Mouse (Mus musculus): ENCODE measurements around the gene Ppy. TPM values are rescaled to one million over a fixed set of nuclear protein-coding genes. Genes with fewer than 3 reads are reported as not detected.

Ppy gene
- total and polyA plus RNA-seq, 3 experiments = not detected

DNA sequence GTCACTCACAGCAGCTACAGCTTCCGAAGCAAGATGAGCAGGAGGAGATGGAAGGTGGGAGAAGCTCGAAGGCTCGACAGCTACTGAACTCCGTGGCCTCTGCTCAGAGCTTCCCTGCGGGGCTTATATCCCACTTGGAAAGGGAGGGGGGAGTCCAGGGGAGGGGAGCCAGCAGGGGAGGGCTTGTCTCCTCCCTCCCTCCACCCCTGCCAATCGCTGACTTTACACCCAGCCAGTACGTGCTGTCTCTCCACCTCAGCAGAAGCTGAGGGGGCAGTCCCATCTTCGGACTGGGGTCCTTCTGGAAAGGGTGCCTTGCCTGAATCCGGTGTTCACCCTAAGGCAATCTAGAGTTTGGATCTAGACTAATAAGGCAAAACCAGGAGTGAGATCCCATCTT lies 6.6 kb upstream of the Ppy start, which contains the start of gene Pyy:
Gene Pyy (minus strand): TSS at position 101 of the 400 bp plus-strand sequence.
- Histone ChIP-seq H3K9ac (ENCODE audit: control insufficient read depth, low read depth, low read length, poor library complexity, severe bottlenecking) (no peak within 1 kb of the TSS), H3K4me1 (ENCODE audit: control insufficient read depth in 1 of 2, insufficient read depth in 2 of 2, low read length in 2 of 2) (peaks cover 2 to 10% of the 10 kb centered on the region in 2 experiments), H3K27me3 (ENCODE audit: control insufficient read depth in 1 of 2, insufficient read depth in 2 of 2, low read length in 2 of 2) (peaks cover 2 to 3% of the 10 kb centered on the region in 2 experiments; a peak in 3 of 4 replicates), H3K36me3 (ENCODE audit: control insufficient read depth in 1 of 2, insufficient read depth in 2 of 2, low read length in 2 of 2) (peaks cover 0 to 3% of the 10 kb centered on the region in 2 experiments; a peak in 1 of 4 replicates), H3K9me3 (replicated peaks; ENCODE audit: insufficient read depth, low read length) (no peaks in the 10 kb centered on the region), H3K27ac (ENCODE audit: control insufficient read depth, low read depth, low read length) (no peak within 1 kb of the TSS), H3K79me2 (ENCODE audit: control insufficient read depth, insufficient read depth, low read length, poor library complexity) (no peaks in the 10 kb centered on the region), H3K4me3 (ENCODE audit: control insufficient read depth in 1 of 2, insufficient read depth in 1 of 2, low read depth in 2 of 2, low read length in 2 of 2) (no peak within 1 kb of the TSS)
- no peak for DNase-seq (ENCODE audit: low read depth, low spot score)
- TF ChIP-seq BHLHE40 (IDR thresholded peaks at IDR 0.05; ENCODE audit: borderline replicate concordance, low read depth, low read length) (no peak), MYC (IDR thresholded peaks at IDR 0.05; ENCODE audit: low read depth, low read length) (no peak), POLR2AphosphoS5 (IDR thresholded peaks at IDR 0.05; ENCODE audit: borderline replicate concordance, low read depth, low read length) (no peak), MXI1 (IDR thresholded peaks at IDR 0.05; ENCODE audit: low read depth, low read length) (no peak), USF1 (IDR thresholded peaks at IDR 0.05; ENCODE audit: low read depth, low read length) (no peak), TAL1 (IDR thresholded peaks at IDR 0.05; ENCODE audit: low read length) (no peak), CHD1 (IDR thresholded peaks at IDR 0.05; ENCODE audit: low read depth, low read length) (no peak), EP300 (IDR thresholded peaks at IDR 0.05; ENCODE audit: low read depth in 1 of 2, low read length in 2 of 2) (no peak), GABPA (IDR thresholded peaks at IDR 0.05; ENCODE audit: low read depth, low read length) (no peak), HCFC1 (IDR thresholded peaks at IDR 0.05; ENCODE audit: low read depth, low read length) (no peak), MAZ (IDR thresholded peaks at IDR 0.05; ENCODE audit: low read depth, low read length) (no peak), CTCF (IDR thresholded peaks at IDR 0.05 in 2 of 3, conservative IDR thresholded peaks at IDR 0.05 in 1 of 3; ENCODE audit: control insufficient read depth in 1 of 3, insufficient read depth in 1 of 3, low read depth in 2 of 3, low read length in 3 of 3, poor library complexity in 1 of 3, severe bottlenecking in 1 of 3) (no peak), ZKSCAN1 (IDR thresholded peaks at IDR 0.05; ENCODE audit: low read depth, low read length) (no peak), E2F4 (IDR thresholded peaks at IDR 0.05; ENCODE audit: borderline replicate concordance, low read depth, low read length) (no peak)

GRCm38 (mm10) chr11:102106911-102107310 lies 5.8 kb upstream of the Ppy start:
- Histone ChIP-seq H3K9ac (ENCODE audit: control insufficient read depth, low read depth, low read length, poor library complexity, severe bottlenecking) (no peak overlapping the region), H3K4me3 (ENCODE audit: control insufficient read depth in 1 of 2, insufficient read depth in 1 of 2, low read depth in 2 of 2, low read length in 2 of 2) (no peak overlapping the region), H3K79me2 (ENCODE audit: control insufficient read depth, insufficient read depth, low read length, poor library complexity) (no peaks in the 10 kb centered on the region), H3K4me1 (ENCODE audit: control insufficient read depth in 1 of 2, insufficient read depth in 2 of 2, low read length in 2 of 2) (peaks cover 5 to 13% of the 10 kb centered on the region in 2 experiments), H3K27ac (ENCODE audit: control insufficient read depth, low read depth, low read length) (no peak overlapping the region), H3K36me3 (ENCODE audit: control insufficient read depth in 1 of 2, insufficient read depth in 2 of 2, low read length in 2 of 2) (peaks cover 0 to 4% of the 10 kb centered on the region in 2 experiments; a peak in 1 of 4 replicates), H3K27me3 (ENCODE audit: control insufficient read depth in 1 of 2, insufficient read depth in 2 of 2, low read length in 2 of 2) (peaks cover 2 to 3% of the 10 kb centered on the region in 2 experiments; a peak in 3 of 4 replicates), H3K9me3 (replicated peaks; ENCODE audit: insufficient read depth, low read length) (no peaks in the 10 kb centered on the region)
- no peak for TF ChIP-seq KAT2A (conservative IDR thresholded peaks at IDR 0.05; ENCODE audit: low read depth, low read length)
- no peak for TF ChIP-seq ZMIZ1 (IDR thresholded peaks at IDR 0.05; ENCODE audit: low read depth, low read length)
- TF ChIP-seq MAFK (IDR thresholded peaks at IDR 0.05; ENCODE audit: borderline replicate concordance, low read depth, low read length) = no peak
- TF ChIP-seq TBP (IDR thresholded peaks at IDR 0.05; ENCODE audit: low read depth, low read length) = no peak
- no peak for TF ChIP-seq MEF2A (IDR thresholded peaks at IDR 0.05; ENCODE audit: extremely low read depth, insufficient replicate concordance, low read depth, low read length, poor library complexity, severe bottlenecking)
- no peak for TF ChIP-seq POLR2A (IDR thresholded peaks at IDR 0.05; ENCODE audit: control insufficient read depth in 1 of 2, insufficient read depth in 1 of 2, low read depth in 1 of 2, low read length in 2 of 2, poor library complexity in 1 of 2)
- TF ChIP-seq ZNF384 (IDR thresholded peaks at IDR 0.05; ENCODE audit: low read depth, low read length) = no peak
- TF ChIP-seq E2F4 (IDR thresholded peaks at IDR 0.05; ENCODE audit: borderline replicate concordance, low read depth, low read length) = no peak
- no peak for TF ChIP-seq GATA1 (IDR thresholded peaks at IDR 0.05; ENCODE audit: low read depth, low read length)
- TF ChIP-seq NRF1 (IDR thresholded peaks at IDR 0.05; ENCODE audit: insufficient read depth, low read depth, low read length, poor library complexity, severe bottlenecking) = no peak
- no peak for TF ChIP-seq EP300 (IDR thresholded peaks at IDR 0.05; ENCODE audit: low read depth in 1 of 2, low read length in 2 of 2)
- DNase-seq (ENCODE audit: low read depth, low spot score) = no peak

All from MEL (cell line).